Mouse (Mus musculus): ENCODE data around the gene Cxcl12. TPM values are rescaled to one million over a fixed set of nuclear protein-coding genes. Genes with fewer than 3 reads are reported as not detected.

Cxcl12 gene
- polyA plus RNA-seq, 1 experiment from 2014 or later: 61.8 TPM

DNA sequence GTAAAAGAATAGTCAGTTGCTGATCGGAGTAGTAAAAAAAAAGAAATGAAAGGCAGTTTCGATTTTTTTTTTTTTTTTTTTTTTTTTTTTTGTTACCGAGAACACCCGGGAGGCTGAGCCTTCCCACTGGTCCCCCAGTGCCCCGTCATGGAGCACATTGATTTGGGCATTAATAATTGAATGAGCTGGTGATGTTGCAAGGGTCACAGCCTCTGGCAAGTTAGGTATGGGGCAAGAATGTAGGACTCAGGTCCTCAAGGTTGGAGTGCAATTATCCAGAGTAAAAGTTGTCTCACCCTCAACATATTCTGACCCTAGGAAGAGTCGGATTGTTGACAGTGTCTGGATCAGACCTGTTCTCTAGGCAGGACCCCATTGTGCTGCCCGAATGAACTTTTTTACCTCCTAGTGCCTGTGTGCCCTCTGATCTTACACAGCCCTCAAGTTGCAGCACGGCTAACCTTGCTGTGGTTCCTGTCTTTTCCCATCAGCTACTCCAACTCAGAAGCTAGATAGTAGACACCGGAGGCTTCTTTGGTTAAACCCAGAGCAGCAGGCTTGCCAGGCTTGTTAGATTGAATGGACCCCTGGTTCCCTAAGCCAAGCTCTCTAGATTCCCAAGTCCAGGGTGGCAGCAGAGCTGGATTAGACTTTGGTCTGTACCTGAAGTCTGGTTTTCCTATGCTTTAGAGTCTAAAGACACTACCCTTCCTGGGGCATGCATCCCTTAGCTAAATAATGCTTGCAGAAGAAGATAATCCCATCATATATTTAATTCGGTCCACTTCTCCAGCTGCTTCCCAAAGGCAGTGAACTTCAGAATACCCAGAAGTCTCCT, 1.8 kb downstream of the Cxcl12 start:
- peaks cover 22% of the 10 kb centered on the region for H3K4me1 ChIP-seq (replicated peaks; ENCODE audit: control insufficient read depth, insufficient read depth, low read length)
- H3K27ac ChIP-seq: no peak overlapping the region
- H3K27me3 ChIP-seq (ENCODE audit: control insufficient read depth, insufficient read depth, low read length): peaks cover 73% of the 10 kb centered on the region

DNA sequence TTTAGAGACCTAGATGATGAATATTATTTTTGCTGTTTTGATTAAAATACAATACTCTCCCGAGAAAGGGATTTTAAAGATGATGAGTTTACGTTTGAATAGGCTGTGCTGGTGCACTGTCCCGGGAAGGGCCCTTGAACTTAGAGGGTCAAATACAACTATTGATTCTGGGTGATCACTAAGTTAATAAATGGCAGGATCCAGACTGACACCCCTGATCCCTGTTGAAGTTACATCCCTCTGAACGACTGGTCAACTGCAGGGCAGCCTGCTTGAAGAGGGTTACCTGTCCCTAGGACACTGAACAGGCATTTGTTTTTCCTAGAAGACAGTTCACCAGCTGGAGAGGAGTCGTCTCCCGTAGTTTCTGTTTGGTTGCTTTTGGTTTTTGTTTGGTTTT, 4.0 kb downstream of the Cxcl12 start:
- DNase-seq (ENCODE audit: low spot score): no peak
- no peaks in the 10 kb centered on the region for H3K9me3 ChIP-seq (ENCODE audit: control insufficient read depth, low read length)
- peaks cover 54% of the 10 kb centered on the region for H3K27me3 ChIP-seq (ENCODE audit: control insufficient read depth, insufficient read depth, low read length)
- H3K36me3 ChIP-seq (replicated peaks; ENCODE audit: control insufficient read depth, insufficient read depth): no peaks in the 10 kb centered on the region
- H3K9ac ChIP-seq: no peak overlapping the region
- peaks cover 17% of the 10 kb centered on the region for H3K4me1 ChIP-seq (replicated peaks; ENCODE audit: control insufficient read depth, insufficient read depth, low read length)
- H3K4me2 ChIP-seq (replicated peaks): no peak overlapping the region
- H3K27ac ChIP-seq: no peak overlapping the region
- 83% methylated on average over 6 of the region's 6 CpGs for WGBS
- H3K4me3 ChIP-seq (replicated peaks; ENCODE audit: low read length): no peak overlapping the region
- no peak for ATAC-seq (ENCODE audit: low FRiP score)

More for the DNA sequence above, 1.8 kb downstream of the Cxcl12 start:
- Histone ChIP-seq H3K4me2 (replicated peaks) (peak overlapping the region; percentile 96), H3K36me3 (replicated peaks; ENCODE audit: control insufficient read depth, insufficient read depth) (no peaks in the 10 kb centered on the region), H3K9me3 (ENCODE audit: control insufficient read depth, low read length) (no peaks in the 10 kb centered on the region), H3K4me3 (replicated peaks; ENCODE audit: low read length) (peak overlapping the region; percentile 50), H3K9ac (no peak overlapping the region; the same call in 1 of the 2 replicates)
- WGBS: 20% methylated on average over 10 of the region's 10 CpGs
- no peak for ATAC-seq (ENCODE audit: low FRiP score)
- no peak for DNase-seq (ENCODE audit: low spot score)

DNA sequence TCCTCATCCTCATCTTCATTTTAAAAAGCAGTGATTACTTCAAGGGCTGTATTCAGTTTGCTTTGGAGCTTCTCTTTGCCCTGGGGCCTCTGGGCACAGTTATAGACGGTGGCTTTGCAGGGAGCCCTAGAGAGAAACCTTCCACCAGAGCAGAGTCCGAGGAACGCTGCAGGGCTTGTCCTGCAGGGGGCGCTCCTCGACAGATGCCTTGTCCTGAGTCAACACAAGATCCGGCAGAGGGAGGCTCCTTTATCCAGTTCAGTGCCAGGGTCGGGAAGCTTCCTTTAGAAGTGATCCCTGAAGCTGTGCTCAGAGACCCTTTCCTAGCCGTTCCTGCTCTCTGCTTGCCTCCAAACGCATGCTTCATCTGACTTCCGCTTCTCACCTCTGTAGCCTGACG, 5.5 kb downstream of the Cxcl12 start:
- no peak overlapping the region for H3K4me2 ChIP-seq (replicated peaks)
- no peak overlapping the region for H3K9ac ChIP-seq
- no peaks in the 10 kb centered on the region for H3K9me3 ChIP-seq (ENCODE audit: control insufficient read depth, low read length)
- no peak overlapping the region for H3K4me3 ChIP-seq (replicated peaks; ENCODE audit: low read length)
- peak; percentile 75 for DNase-seq (ENCODE audit: low spot score)
- peaks cover 4% of the 10 kb centered on the region for H3K4me1 ChIP-seq (replicated peaks; ENCODE audit: control insufficient read depth, insufficient read depth, low read length)
- ATAC-seq (ENCODE audit: low FRiP score): no peak
- no peak overlapping the region for H3K27ac ChIP-seq
- 8% methylated on average over 11 of the region's 11 CpGs for WGBS
- no peaks in the 10 kb centered on the region for H3K36me3 ChIP-seq (replicated peaks; ENCODE audit: control insufficient read depth, insufficient read depth)
- peaks cover 40% of the 10 kb centered on the region for H3K27me3 ChIP-seq (ENCODE audit: control insufficient read depth, insufficient read depth, low read length)

DNA sequence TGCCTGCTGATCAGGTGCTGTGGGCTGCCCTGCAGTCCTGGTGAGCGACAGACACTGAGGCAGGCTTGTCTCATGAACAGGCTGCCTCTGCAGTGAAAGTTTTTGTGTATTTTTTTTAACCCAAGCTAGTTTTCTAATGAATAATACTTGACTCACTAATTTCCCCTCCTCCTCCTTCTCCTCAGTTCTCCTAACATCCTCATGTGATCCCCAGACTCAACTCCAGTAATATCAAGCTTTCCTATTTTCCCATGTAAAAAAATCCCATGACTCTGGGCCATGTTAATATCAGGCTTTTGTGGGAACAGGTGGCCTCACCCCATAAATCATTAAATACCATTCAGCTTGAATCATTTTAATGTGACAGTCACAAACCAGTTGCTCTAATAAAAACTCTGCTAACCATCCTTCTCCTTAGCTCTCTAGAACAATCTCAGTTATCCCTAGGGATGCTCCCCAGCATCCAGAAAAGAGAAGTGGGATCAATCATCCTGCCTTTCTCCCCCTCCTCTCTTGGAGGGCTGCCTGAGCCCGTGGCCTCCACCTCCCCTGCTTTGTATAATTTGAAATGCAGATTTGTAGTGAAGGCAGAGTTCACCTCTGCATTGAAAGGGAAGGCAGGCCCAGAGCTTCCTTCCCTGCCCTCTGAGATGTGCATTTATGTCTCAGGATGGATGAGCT, 6.9 kb downstream of the Cxcl12 start:
- Histone ChIP-seq H3K4me3 (replicated peaks; ENCODE audit: low read length) (no peak overlapping the region), H3K9me3 (ENCODE audit: control insufficient read depth, low read length) (no peaks in the 10 kb centered on the region), H3K9ac (no peak overlapping the region), H3K27me3 (ENCODE audit: control insufficient read depth, insufficient read depth, low read length) (peaks cover 32% of the 10 kb centered on the region), H3K36me3 (replicated peaks; ENCODE audit: control insufficient read depth, insufficient read depth) (no peaks in the 10 kb centered on the region), H3K27ac (no peak overlapping the region), H3K4me1 (replicated peaks; ENCODE audit: control insufficient read depth, insufficient read depth, low read length) (no peaks in the 10 kb centered on the region), H3K4me2 (replicated peaks) (no peak overlapping the region)
- ATAC-seq (ENCODE audit: low FRiP score) (no peak), DNase-seq (ENCODE audit: low spot score) (no peak)
- 39% methylated on average over 2 of the region's 2 CpGs for WGBS

DNA sequence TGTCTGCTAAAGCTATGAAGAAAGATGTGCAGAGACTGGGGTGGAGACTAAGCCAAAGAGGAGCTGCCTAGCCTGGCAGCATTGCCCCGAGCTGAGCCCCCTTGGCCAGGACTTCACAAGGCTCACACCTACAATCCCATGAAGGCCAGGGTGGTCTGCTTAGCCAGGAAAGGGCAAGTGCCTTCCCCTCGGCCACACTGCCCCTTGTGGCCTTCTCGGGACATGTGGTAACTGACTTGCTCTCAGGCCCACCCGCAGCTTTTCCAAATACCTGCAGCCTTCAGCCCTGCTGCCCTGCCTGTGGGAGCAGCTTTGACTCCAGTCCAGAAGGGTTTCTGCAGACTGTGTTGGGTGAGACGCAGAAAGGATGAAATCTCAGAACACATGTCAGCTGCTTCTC, 8.1 kb downstream of the Cxcl12 start:
- ATAC-seq (ENCODE audit: low FRiP score) (no peak), DNase-seq (ENCODE audit: low spot score) (no peak)
- Histone ChIP-seq H3K4me1 (replicated peaks; ENCODE audit: control insufficient read depth, insufficient read depth, low read length) (no peaks in the 10 kb centered on the region), H3K27ac (no peak overlapping the region), H3K36me3 (replicated peaks; ENCODE audit: control insufficient read depth, insufficient read depth) (no peaks in the 10 kb centered on the region), H3K4me3 (replicated peaks; ENCODE audit: low read length) (no peak overlapping the region), H3K4me2 (replicated peaks) (no peak overlapping the region), H3K27me3 (ENCODE audit: control insufficient read depth, insufficient read depth, low read length) (peaks cover 20% of the 10 kb centered on the region; the same call in 1 of the 2 replicates), H3K9me3 (ENCODE audit: control insufficient read depth, low read length) (no peaks in the 10 kb centered on the region), H3K9ac (no peak overlapping the region)
- 31% methylated on average over 5 of the region's 5 CpGs for WGBS

DNA sequence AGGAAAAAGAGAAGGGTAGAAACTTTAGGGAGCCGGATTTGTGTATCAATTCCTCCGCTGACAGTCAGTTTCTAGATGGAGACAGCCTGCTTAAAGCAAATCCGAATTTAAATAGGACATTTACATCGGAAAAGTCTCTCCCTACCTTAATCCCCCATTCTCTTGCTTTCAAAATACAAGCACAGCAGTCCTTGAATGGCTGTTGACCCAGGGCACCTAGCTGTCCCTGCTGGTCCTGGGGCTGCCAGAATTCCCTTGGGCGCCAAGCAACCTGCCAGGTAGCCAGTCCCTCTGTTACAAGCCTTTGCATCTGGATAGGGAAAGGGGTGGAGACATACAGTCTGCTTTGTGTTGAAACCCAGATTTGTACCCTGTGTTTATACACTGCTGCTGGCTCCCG, 12.0 kb downstream of the Cxcl12 start:
- Histone ChIP-seq H3K4me3 (replicated peaks; ENCODE audit: low read length) (no peak overlapping the region), H3K27me3 (ENCODE audit: control insufficient read depth, insufficient read depth, low read length) (0 out of 2 replicates have a peak, but pooled peaks cover 5% of the 10 kb centered on the region), H3K9me3 (ENCODE audit: control insufficient read depth, low read length) (no peaks in the 10 kb centered on the region), H3K9ac (no peak overlapping the region), H3K27ac (no peak overlapping the region), H3K4me2 (replicated peaks) (no peak overlapping the region), H3K36me3 (replicated peaks; ENCODE audit: control insufficient read depth, insufficient read depth) (no peaks in the 10 kb centered on the region), H3K4me1 (replicated peaks; ENCODE audit: control insufficient read depth, insufficient read depth, low read length) (no peaks in the 10 kb centered on the region)
- 26% methylated on average over 6 of the region's 6 CpGs for WGBS
- ATAC-seq (ENCODE audit: low FRiP score): no peak
- no peak for DNase-seq (ENCODE audit: low spot score)

DNA sequence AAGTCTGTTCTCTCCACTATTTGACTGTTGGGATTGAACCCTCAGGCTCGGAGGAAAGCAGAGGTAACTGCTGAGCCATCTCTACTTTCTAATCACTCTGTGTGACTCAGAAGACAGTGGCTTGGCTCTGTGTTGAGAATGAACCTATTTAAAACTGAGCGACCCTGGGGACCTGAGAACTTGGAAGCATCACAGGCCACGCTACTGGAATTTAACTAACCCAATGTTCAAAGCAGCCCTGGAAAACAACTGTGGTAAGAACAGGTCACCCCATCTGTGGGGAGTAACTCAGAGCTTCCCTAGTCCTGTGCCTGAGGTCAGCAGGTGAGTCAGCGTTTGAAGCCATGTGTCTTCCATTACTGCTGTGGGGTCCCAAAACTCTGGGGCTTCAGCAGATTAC, 17.0 kb downstream of the Cxcl12 start:
- Histone ChIP-seq H3K27ac (no peak overlapping the region), H3K9ac (no peak overlapping the region), H3K4me1 (replicated peaks; ENCODE audit: control insufficient read depth, insufficient read depth, low read length) (no peaks in the 10 kb centered on the region), H3K9me3 (ENCODE audit: control insufficient read depth, low read length) (no peaks in the 10 kb centered on the region), H3K36me3 (replicated peaks; ENCODE audit: control insufficient read depth, insufficient read depth) (no peaks in the 10 kb centered on the region), H3K4me2 (replicated peaks) (no peak overlapping the region), H3K27me3 (ENCODE audit: control insufficient read depth, insufficient read depth, low read length) (no peaks in the 10 kb centered on the region), H3K4me3 (replicated peaks; ENCODE audit: low read length) (no peak overlapping the region)
- ATAC-seq (ENCODE audit: low FRiP score): no peak
- WGBS: 83% methylated on average over 4 of the region's 4 CpGs
- no peak for DNase-seq (ENCODE audit: low spot score)

DNA sequence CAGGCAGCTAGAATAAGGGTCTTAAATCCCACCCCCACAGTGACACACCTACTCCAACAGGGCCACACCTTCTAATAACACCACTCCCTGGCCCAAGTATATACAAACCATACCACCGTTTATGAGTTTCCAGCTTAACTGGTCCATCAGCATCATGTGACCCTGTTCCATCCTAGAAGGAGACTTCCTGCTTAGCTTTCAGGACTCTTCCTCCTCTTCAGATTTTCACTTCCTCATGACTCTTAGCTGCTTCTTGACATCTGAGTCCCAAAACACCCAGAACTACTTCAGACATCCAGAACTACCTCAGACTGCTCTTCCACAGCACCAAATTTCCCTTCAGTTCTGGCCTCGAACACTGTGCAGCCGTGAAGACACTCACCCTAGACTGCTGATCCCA, 22.1 kb downstream of the Cxcl12 start:
- Histone ChIP-seq H3K4me3 (replicated peaks; ENCODE audit: low read length) (no peak overlapping the region), H3K4me1 (replicated peaks; ENCODE audit: control insufficient read depth, insufficient read depth, low read length) (no peaks in the 10 kb centered on the region), H3K9me3 (ENCODE audit: control insufficient read depth, low read length) (no peaks in the 10 kb centered on the region), H3K27me3 (ENCODE audit: control insufficient read depth, insufficient read depth, low read length) (no peaks in the 10 kb centered on the region), H3K4me2 (replicated peaks) (no peak overlapping the region), H3K9ac (no peak overlapping the region), H3K27ac (no peak overlapping the region), H3K36me3 (replicated peaks; ENCODE audit: control insufficient read depth, insufficient read depth) (no peaks in the 10 kb centered on the region)
- WGBS: 100% methylated on average over 3 of the region's 3 CpGs
- DNase-seq (ENCODE audit: low spot score): no peak
- no peak for ATAC-seq (ENCODE audit: low FRiP score)

DNA sequence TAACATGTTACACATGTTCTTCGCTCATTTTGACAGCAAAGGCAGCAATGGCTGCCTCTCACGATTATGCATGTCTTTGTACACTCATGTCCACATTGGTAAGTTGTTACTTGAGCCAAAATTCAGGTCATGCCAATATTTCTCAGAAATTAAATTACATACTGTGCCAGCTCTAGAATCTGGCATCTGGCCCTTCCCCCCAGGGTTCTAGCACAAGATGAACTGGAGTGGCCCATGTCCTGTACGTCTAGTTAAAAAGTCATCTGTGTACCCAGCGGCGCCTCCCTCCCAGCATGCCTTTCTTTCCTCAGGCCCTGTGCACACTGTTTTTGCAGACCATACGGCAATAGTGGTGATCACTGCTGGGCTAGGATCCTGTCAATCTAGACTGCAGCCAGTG, 23.4 kb downstream of the Cxcl12 start:
- WGBS: 87% methylated on average over 6 of the region's 6 CpGs
- no peaks in the 10 kb centered on the region for H3K4me1 ChIP-seq (replicated peaks; ENCODE audit: control insufficient read depth, insufficient read depth, low read length)
- H3K36me3 ChIP-seq (replicated peaks; ENCODE audit: control insufficient read depth, insufficient read depth): no peaks in the 10 kb centered on the region
- H3K27me3 ChIP-seq (ENCODE audit: control insufficient read depth, insufficient read depth, low read length): no peaks in the 10 kb centered on the region
- H3K4me2 ChIP-seq (replicated peaks): no peak overlapping the region
- H3K4me3 ChIP-seq (replicated peaks; ENCODE audit: low read length): no peak overlapping the region
- DNase-seq (ENCODE audit: low spot score) (no peak), ATAC-seq (ENCODE audit: low FRiP score) (no peak)
- no peak overlapping the region for H3K27ac ChIP-seq
- no peak overlapping the region for H3K9ac ChIP-seq
- H3K9me3 ChIP-seq (ENCODE audit: control insufficient read depth, low read length): no peaks in the 10 kb centered on the region

All from hindbrain, embryonic 14.5 days (tissue).